In the genomic region with DNA sequence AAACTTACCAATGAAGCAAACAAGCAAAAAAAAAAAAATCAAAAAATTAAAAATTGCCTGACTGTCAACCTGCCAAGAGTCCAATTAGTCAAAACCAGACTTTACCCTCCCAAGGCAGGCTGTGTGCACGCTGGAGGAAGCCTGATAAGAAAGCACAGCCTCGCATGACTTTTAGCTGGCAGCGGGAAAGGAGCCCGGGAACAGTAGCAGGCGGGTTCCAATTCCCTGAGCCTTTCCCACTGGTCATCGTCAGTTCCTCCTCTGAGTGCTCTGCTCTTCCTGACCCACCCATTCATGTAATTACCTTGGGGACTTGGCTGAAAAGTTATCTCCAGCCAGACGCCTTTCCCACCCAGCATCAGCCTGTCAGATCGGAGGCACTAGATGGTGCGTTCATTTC, we compare ENCODE assay signal across 12 mouse cellular contexts.
DNase-seq lines count a peak whose midpoint lies in the region; ATAC-seq and TF ChIP-seq lines count a peak whose summit lies in the region.
"Had no signal": no experiment of that assay in that cellular context is flagged by ENCODE, and none has a peak within 500 bp of the region (broad histone marks: within the 10 kb centered on the region; RNA-seq: fewer than 3 reads in every experiment).

No protein-coding gene starts in this region.

- DNase-seq in heart, adult 2 months = peak; percentile 52 to 80
- peak; percentile 46 to 52 for DNase-seq in heart, postnatal 10 days
- peak; percentile 68 to 88 for DNase-seq in kidney, postnatal 25 days
- no peak for DNase-seq in retina, embryonic 14.5 days (ENCODE audit: low spot score)
- DNase-seq: left cerebral cortex, postnatal 4 days; retina, postnatal 1 day had no signal

- 19% methylated on average over 9 of the region's 9 CpGs for WGBS in heart, adult 2 months
- 21% methylated on average over 9 of the region's 9 CpGs for WGBS in heart, embryonic 12.5 days
- 18% methylated on average over 9 of the region's 9 CpGs for whole genome bisulfite sequencing in small intestine, adult 2 months

- H3K4me2 ChIP-seq in heart, embryonic 12.5 days = no peak overlapping the region
- H3K4me2 ChIP-seq: hindbrain, embryonic 13.5 days had no signal

- H3K27me3 ChIP-seq in heart, adult 2 months (ENCODE audit: control insufficient read depth, insufficient read depth, low read length) = no peaks in the 10 kb centered on the region
- H3K27me3 ChIP-seq in heart, embryonic 12.5 days (replicated peaks) = no peaks in the 10 kb centered on the region
- no peaks in the 10 kb centered on the region for H3K27me3 ChIP-seq in small intestine, adult 2 months (ENCODE audit: control insufficient read depth, insufficient read depth, low read length)
- H3K27me3 ChIP-seq: hindbrain, embryonic 13.5 days had no signal

- H3K4me3 ChIP-seq in heart, adult 2 months = no peak overlapping the region
- H3K4me3 ChIP-seq in heart, embryonic 12.5 days = no peak overlapping the region
- H3K4me3 ChIP-seq in small intestine, adult 2 months (ENCODE audit: low read depth, low read length) = no peak overlapping the region
- H3K4me3 ChIP-seq: hindbrain, embryonic 13.5 days had no signal

- intact Hi-C loops in heart, adult 2 months (cut with DNase I) = loop anchor here (1.0 to 5.0 kb wide), 4 partner anchors 59 to 505 kb away; a partner anchor contains a TSS
- intact Hi-C loops in heart, postnatal 10 days (cut with DNase I) = no loop called here

- peaks cover 15% of the 10 kb centered on the region for H3K4me1 ChIP-seq in heart, adult 2 months (ENCODE audit: control insufficient read depth, insufficient read depth, low read length)
- peaks cover 16% of the 10 kb centered on the region for H3K4me1 ChIP-seq in heart, embryonic 12.5 days (replicated peaks)
- H3K4me1 ChIP-seq in small intestine, adult 2 months (ENCODE audit: control insufficient read depth, insufficient read depth, insufficient read length, low read length) = peaks cover 13% of the 10 kb centered on the region; the same call in 1 of the 2 replicates
- H3K4me1 ChIP-seq: hindbrain, embryonic 13.5 days had no signal

- TF ChIP-seq EP300 in heart, adult 2 months (IDR thresholded peaks at IDR 0.05; ENCODE audit: insufficient read depth, low read depth, low read length) = peak; percentile 92

- TF ChIP-seq POLR2A in heart, adult 2 months (IDR thresholded peaks at IDR 0.05; ENCODE audit: insufficient read depth, low read depth, low read length) = peak; percentile 42; the same call in 1 of the 2 replicates
- no peak for TF ChIP-seq POLR2A in small intestine, adult 2 months (IDR thresholded peaks at IDR 0.05; ENCODE audit: low read depth, low read length)

- H3K79me2 ChIP-seq in heart, adult 2 months (replicated peaks; ENCODE audit: control insufficient read depth, insufficient read depth, low read length) = no peaks in the 10 kb centered on the region

- no peaks in the 10 kb centered on the region for H3K36me3 ChIP-seq in heart, adult 2 months (ENCODE audit: control insufficient read depth, insufficient read depth, low read length)
- H3K36me3 ChIP-seq in heart, embryonic 12.5 days = no peaks in the 10 kb centered on the region
- no peaks in the 10 kb centered on the region for H3K36me3 ChIP-seq in small intestine, adult 2 months (ENCODE audit: control insufficient read depth, insufficient read depth, low read length)
- H3K36me3 ChIP-seq: hindbrain, embryonic 13.5 days had no signal

- H3K9ac ChIP-seq in heart, adult 2 months (ENCODE audit: low read depth, low read length) = no peak overlapping the region
- H3K9ac ChIP-seq in heart, embryonic 12.5 days = no peak overlapping the region
- H3K9ac ChIP-seq: hindbrain, embryonic 13.5 days had no signal

- H3K9me3 ChIP-seq in heart, embryonic 12.5 days (replicated peaks) = no peaks in the 10 kb centered on the region
- H3K9me3 ChIP-seq: hindbrain, embryonic 13.5 days had no signal

- H3K27ac ChIP-seq in heart, adult 2 months = peak overlapping the region; percentile 75
- H3K27ac ChIP-seq in heart, embryonic 12.5 days (ENCODE audit: poor library complexity, severe bottlenecking) = no peak overlapping the region
- peak overlapping the region; percentile 38; the same call in 1 of the 2 replicates for H3K27ac ChIP-seq in small intestine, adult 2 months (ENCODE audit: insufficient read depth, low read depth, low read length)
- H3K27ac ChIP-seq: hindbrain, embryonic 13.5 days had no signal

- TF ChIP-seq CTCF in heart, adult 2 months (IDR thresholded peaks at IDR 0.05) = no peak
- TF ChIP-seq CTCF in small intestine, adult 2 months (IDR thresholded peaks at IDR 0.05; ENCODE audit: extremely low read depth, insufficient read length, insufficient replicate concordance, low read depth, low read length) = no peak

- no peak for ATAC-seq in heart, embryonic 12.5 days (ENCODE audit: insufficient number of reproducible peaks, low FRiP score)
- ATAC-seq in CD4-positive, CD25-positive, alpha-beta regulatory T cell, adult 4 months = no peak
- no peak for ATAC-seq in inflammation-experienced regulatory T-cells, adult 6 months
- ATAC-seq: forebrain, embryonic 14.5 days had no signal
